In the genomic region with DNA sequence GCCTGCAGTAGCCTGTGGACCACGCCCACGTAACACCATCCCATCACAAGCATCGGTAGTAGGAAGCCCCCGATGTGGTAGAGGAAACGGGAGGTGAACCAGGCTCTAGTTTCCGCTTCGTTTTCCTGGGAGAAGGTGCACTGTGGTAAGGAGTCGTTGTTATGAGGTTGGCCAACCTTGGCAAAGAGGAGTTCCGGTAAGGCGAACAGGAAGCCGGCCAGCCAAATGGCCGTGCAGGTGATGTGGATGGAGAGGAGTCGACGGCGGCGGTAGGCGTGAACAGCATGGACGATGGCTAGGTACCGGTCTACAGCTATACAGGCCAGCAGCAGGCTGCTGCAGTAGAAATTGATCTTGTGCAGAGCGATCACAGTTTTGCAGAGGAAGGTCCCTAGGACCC, we compare ENCODE assay signal across 17 mouse cellular contexts. TPM values are rescaled to one million over a fixed set of nuclear protein-coding genes. Genes with fewer than 3 reads are reported as not detected.
"Had no signal": no experiment of that assay in that cellular context is flagged by ENCODE, and none has a peak within 500 bp of the region (broad histone marks: within the 10 kb centered on the region; RNA-seq: fewer than 3 reads in every experiment).

No protein-coding gene starts in this region.

- DNase-seq: kidney, postnatal 25 days; layer of hippocampus, postnatal 36 days; retina, postnatal 1 day; right cerebral cortex, postnatal 4 days; thymus, adult 18-20 months; thymus, postnatal 25 days had no signal

- H3K27ac ChIP-seq: liver, embryonic 12.5 days; lung, embryonic 15.5 days; midbrain, embryonic 12.5 days; neural tube, embryonic 13.5 days had no signal

- H3K4me3 ChIP-seq: limb, embryonic 15.5 days; liver, embryonic 12.5 days; lung, embryonic 15.5 days; midbrain, embryonic 12.5 days; neural tube, embryonic 13.5 days had no signal

- H3K9me3 ChIP-seq: limb, embryonic 15.5 days; liver, embryonic 12.5 days; lung, embryonic 15.5 days; midbrain, embryonic 12.5 days; neural tube, embryonic 13.5 days had no signal

- H3K27me3 ChIP-seq: limb, embryonic 15.5 days; lung, embryonic 15.5 days had no signal

RNA-seq across cellular contexts. Expression of a gene that starts 48.1 kb away (rescaled TPM):
- total RNA-seq: layer of hippocampus, adult 18-20 months; layer of hippocampus, postnatal 36 days; left cerebral cortex, adult 8-10 months; left cerebral cortex, postnatal 25 days had no signal
- polyA plus RNA-seq: liver, embryonic 12.5 days; liver, embryonic 16.5 days; lung, embryonic 15.5 days; midbrain, embryonic 12.5 days; midbrain, embryonic 16.5 days; neural tube, embryonic 13.5 days had no signal

RNA-seq across cellular contexts. Expression of a gene that starts 58.8 kb away (rescaled TPM):
- total RNA-seq: layer of hippocampus, adult 18-20 months; layer of hippocampus, postnatal 36 days; left cerebral cortex, adult 8-10 months; left cerebral cortex, postnatal 25 days; megakaryocyte-erythroid progenitor cell, adult 5-6 weeks had no signal
- polyA plus RNA-seq: liver, embryonic 12.5 days; liver, embryonic 16.5 days; midbrain, embryonic 12.5 days; midbrain, embryonic 16.5 days; neural tube, embryonic 13.5 days had no signal
